Mouse (Mus musculus) adrenal gland, adult (tissue): ENCODE results near the gene Enah.

Source experiments
- DNase-seq, 2 experiments: peaks; one replicate each; pipeline ENCODE4 v3.0.0; 2022 to 2023; ENCODE audit warnings: low spot score in 1 of 2; ENCODE audit not compliant: inconsistent age in 2 of 2

Enah gene

GRCm38 (mm10) chr1:181880752-181881325, 139.0 kb downstream of the Enah start:
- no peak for DNase-seq

- DNase-seq, result no peak
Observed at GRCm38 (mm10) chr1:181878436-181878835, 141.4 kb downstream of the Enah start.

- DNase-seq, result no peak
Observed at GRCm38 (mm10) chr1:181877088-181877487, 142.7 kb downstream of the Enah start.

- no peak for DNase-seq
Observed at GRCm38 (mm10) chr1:181876656-181877055, 143.1 kb downstream of the Enah start.

GRCm38 (mm10) chr1:181873086-181873920, 146.5 kb downstream of the Enah start:
- no peak for DNase-seq

GRCm38 (mm10) chr1:181872639-181873038, 147.2 kb downstream of the Enah start:
- DNase-seq, result no peak

GRCm38 (mm10) chr1:181866429-181867280, 153.1 kb downstream of the Enah start:
- DNase-seq, result no peak

- no peak for DNase-seq
Observed at GRCm38 (mm10) chr1:181865863-181866216, 153.9 kb downstream of the Enah start.

- DNase-seq, result no peak
Observed at GRCm38 (mm10) chr1:181864971-181865862, 154.6 kb downstream of the Enah start.

- DNase-seq, result no peak
Observed at GRCm38 (mm10) chr1:181863431-181863830, 156.4 kb downstream of the Enah start.

- DNase-seq, result no peak
Observed at GRCm38 (mm10) chr1:181862676-181863374, 157.0 kb downstream of the Enah start.

- no peak for DNase-seq
Observed at GRCm38 (mm10) chr1:181861181-181861902, 158.4 kb downstream of the Enah start.

GRCm38 (mm10) chr1:181860659-181861058, 159.1 kb downstream of the Enah start:
- DNase-seq, result peak; percentile 73 to 82

GRCm38 (mm10) chr1:181856329-181856728, 163.5 kb downstream of the Enah start:
- no peak for DNase-seq

- no peak for DNase-seq
Observed at GRCm38 (mm10) chr1:181854829-181855228, 165.0 kb downstream of the Enah start.

- DNase-seq, result peak in 1 of 2 experiments; percentile 28
Observed at GRCm38 (mm10) chr1:181853081-181853736, 166.6 kb downstream of the Enah start.

- DNase-seq, result peak; percentile 16 to 45
Observed at GRCm38 (mm10) chr1:181852466-181852865, 167.3 kb downstream of the Enah start.

- peak in 1 of 2 experiments; percentile 51 for DNase-seq
Observed at GRCm38 (mm10) chr1:181851521-181852310, 168.1 kb downstream of the Enah start.
